Mouse (Mus musculus) adrenal gland, adult 8-10 months (tissue): Measurements from ENCODE around the gene Sept7. TPM values are rescaled to one million over a fixed set of nuclear protein-coding genes. Genes with fewer than 3 reads are reported as not detected.

Source experiments
- total RNA-seq, 4 experiments: library from RNA; stranded (reverse); gene quantifications; 2 replicates each; pipeline ENCODE4 v1.2.4; 2022

Sept7 gene
- total RNA-seq, 4 experiments from 2014 or later = 98.7 to 122 (median 118) TPM

Other genes with a start within 250 kb of the Sept7 start
- gene Gm10181, start 163.0 kb upstream of the Sept7 start, total RNA-seq = not detected
- gene Herpud2, start 100.6 kb upstream of the Sept7 start, total RNA-seq = 10 to 100 TPM; 48.3 to 54.6 (median 52.4) TPM
- gene Eepd1, start 229.1 kb downstream of the Sept7 start, total RNA-seq = 10 to 100 TPM; 47.7 to 97.8 (median 53.3) TPM